Mouse (Mus musculus): ENCODE data around the gene Dll3.

Dll3 gene

GRCm38 (mm10) chr7:28301616-28302433 is at the start of gene Dll3:
Dll3 (minus strand) TSS chr7:28302238.
- peak; percentile 32 to 41 for DNase-seq (ENCODE audit: low spot score in 2 of 2)

DNA sequence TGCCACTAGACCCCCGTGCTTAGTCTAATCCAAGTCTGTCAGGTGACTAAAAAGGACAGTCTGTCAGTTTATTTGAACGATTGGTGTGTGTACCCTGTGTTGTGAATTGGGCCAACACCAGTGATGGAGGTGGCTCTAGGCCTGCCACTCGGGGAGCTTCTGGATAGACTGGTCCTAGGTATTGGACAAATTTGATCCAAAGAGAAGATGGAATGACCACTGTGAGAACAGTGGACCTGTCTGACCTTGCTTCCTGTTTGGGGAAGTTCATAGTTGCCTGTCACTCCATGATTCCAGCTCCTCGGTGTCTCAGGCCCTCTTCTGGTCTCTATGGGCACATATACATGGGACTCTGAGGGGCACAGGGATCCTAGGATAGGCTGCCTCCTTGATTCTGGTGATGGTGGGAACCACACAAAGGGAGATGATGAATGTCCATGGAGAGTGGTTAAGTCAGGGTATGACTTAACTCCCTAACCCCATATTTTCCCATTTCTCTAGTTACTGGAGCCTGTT is 49.7 kb upstream of the Dll3 start:
- DNase-seq (ENCODE audit: low spot score in 2 of 2): no peak

DNA sequence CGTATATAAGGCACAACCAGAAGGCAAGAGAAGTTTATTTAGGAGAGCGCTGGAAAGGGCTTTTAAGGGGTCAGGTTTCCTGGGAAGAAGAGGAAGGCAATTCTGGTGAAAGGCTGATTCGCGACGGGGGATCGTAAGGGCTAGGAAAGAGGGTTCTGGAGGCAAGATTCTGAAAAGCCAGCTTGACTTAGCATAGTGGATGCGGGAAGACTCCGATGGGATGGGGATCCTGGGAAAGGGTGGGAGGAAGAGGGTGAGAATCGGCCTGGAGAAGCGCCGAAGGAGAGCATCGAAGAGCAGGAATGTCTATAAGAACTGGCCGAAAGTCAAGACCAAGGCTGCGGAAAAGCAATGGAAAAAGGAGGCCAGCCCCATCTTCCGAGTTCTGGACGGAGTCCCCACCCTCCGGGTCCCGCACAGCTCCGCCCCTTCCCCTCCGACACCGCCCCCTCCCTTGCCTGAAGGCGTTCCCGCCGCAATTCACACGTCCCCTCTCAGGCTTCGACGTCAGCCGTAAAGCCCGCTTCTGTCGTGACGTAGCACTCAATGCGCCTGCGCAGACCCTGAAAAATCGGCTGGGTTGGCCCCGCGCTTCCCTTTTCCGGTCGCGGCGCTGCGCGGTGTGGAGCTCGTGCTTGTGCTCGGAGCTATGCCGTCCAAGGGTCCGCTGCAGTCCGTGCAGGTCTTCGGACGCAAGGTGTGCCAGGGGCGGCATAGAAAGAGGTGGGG is 48.3 kb upstream of the Dll3 start, which contains the start of gene Rps16:
Gene Rps16 (plus strand): TSS at position 498 of the 729 bp plus-strand sequence.
- peak; percentile 97 to 98 for DNase-seq (ENCODE audit: low spot score in 2 of 2)

- DNase-seq (ENCODE audit: low spot score in 2 of 2): no peak
These were observed 46.6 kb upstream of the Dll3 start for GRCm38 (mm10) chr7:28348601-28349000.

DNA sequence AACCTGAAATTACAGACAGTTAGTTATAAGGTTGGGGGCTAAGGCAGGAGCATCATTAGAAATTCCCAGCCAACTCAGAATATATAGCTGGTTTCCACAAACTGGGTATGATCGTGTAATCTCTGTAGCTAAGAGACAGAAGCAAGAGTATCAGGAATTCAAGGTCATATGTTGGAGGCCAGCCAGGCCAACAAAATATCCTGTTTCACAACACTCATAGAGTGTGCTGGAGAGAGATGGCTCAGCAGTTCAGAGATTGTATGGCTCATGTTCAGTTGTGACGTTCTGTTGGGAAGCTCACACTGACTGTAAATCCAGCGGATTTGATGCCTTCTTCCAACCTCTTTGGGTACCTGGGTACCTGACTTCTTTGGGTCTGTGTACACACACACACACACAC is 45.7 kb upstream of the Dll3 start:
- DNase-seq (ENCODE audit: low spot score in 2 of 2): no peak

GRCm38 (mm10) chr7:28344637-28345036 is 42.6 kb upstream of the Dll3 start:
- DNase-seq (ENCODE audit: low spot score in 2 of 2): peak; percentile 62 to 76

DNA sequence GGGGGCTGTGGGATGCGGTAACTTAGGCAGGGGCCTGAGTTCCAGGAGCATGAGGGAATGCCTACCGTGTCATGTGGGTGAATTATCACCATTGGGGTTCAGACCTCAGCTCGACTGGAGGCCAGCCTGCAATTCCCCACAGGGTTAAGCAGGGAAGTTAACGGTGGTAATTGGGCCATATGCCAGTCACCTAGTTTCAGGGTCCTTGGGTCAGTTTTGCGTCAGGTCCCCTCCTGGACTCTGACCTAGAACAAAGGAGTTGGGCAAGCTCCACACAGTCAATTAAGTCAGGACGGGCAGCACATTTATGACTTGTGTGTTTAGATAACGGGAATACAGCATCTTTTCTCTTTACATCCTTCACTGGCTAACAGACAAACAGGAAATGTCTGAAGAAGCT is 39.3 kb upstream of the Dll3 start:
- no peak for DNase-seq (ENCODE audit: low spot score in 2 of 2)

GRCm38 (mm10) chr7:28339213-28339917 is 37.3 kb upstream of the Dll3 start:
- DNase-seq (ENCODE audit: low spot score in 2 of 2): peak; percentile 64 to 72

DNA sequence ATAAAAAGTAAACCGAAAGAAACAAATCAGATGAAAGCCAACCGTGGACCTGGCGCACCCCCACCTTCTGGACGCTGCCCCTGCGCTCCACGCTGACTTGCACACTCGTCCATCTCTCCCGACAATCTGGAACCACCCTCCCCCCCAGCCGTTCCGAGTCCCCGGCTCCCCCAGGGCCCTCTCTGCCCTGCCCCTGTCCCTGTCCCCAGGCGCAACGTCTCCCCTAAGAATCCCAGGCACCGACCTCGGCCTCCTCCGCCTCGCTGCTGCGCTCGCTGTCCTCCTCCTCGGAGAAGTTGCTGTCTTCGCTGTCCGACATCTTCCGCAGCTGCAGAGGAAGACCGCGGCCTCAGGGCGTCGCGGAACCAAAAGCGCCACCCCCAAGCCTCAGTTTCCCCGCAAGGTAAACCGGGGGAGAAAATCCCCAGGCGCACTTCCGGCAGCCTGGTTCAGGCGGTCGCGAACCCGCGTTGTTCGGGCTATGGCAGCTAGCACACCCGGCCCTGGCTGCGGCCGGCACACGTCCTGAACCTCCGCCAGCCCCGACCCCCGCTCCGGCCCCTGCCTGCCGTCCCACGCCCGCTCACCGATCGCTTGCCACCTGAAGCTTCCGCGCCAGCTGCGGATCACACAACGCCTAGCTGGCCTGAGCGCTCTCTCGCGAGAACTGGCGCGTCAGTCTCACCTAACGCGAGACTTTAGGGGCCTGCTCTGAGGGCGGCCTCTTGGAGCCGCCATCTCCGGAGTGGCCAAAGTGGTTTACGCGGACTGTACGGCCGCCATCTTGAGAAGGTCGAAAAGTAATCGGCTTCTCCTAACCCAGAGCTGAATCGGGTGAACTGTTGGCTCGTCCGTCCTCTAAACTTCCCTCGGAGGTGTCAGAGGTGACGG is 36.3 kb upstream of the Dll3 start, which contains the start of gene Supt5:
Gene Supt5 (minus strand): TSS at position 639 of the 891 bp plus-strand sequence.
- peak; percentile 94 to 97 for DNase-seq (ENCODE audit: low spot score in 2 of 2)

- DNase-seq (ENCODE audit: low spot score in 2 of 2): no peak
These were observed 33.4 kb upstream of the Dll3 start for GRCm38 (mm10) chr7:28335471-28335870.

DNA sequence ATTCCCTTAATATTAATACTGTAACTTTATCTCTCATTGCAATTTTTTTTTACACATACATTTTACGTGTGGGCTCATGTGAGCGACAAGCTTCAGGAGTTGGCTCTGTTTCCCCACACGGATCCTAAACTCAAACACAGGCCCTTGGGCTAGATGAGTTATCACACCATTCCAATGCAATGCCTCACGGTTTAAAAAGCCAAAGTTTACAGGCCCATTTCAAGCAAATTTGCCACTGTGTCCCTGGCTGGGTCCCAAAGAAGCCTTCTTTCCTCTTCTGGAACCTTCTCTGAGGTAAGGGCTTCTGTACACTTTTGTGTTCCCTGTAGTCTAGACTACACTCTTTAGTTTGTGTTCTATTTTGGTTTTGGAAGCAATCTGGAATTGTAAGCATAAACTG is 32.5 kb upstream of the Dll3 start:
- DNase-seq (ENCODE audit: low spot score in 2 of 2): no peak

GRCm38 (mm10) chr7:28328260-28328659 is 26.2 kb upstream of the Dll3 start:
- DNase-seq (ENCODE audit: low spot score in 2 of 2): no peak

DNA sequence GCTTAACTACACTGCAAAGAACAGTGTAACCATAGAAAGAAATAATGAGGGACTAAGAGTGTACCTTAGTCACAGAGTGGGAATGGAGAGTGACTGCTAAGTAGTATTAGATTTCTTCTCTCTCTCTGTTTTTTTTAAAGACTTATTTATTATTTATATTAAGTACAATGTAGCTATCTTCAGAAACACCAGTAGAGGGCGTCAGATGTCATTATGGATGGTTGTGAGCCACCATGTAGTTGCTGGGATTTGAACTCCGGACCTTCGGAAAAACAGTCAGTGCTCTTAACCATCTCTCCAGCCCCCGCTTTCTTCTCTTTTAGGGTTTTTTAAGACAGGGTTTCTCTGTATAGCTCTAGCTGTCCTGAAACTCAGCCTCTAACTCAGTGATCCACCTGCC is 24.4 kb upstream of the Dll3 start:
- no peak for DNase-seq (ENCODE audit: low spot score in 2 of 2)

- DNase-seq (ENCODE audit: low spot score in 2 of 2): no peak
These were observed 23.3 kb upstream of the Dll3 start for GRCm38 (mm10) chr7:28325293-28325692.

DNA sequence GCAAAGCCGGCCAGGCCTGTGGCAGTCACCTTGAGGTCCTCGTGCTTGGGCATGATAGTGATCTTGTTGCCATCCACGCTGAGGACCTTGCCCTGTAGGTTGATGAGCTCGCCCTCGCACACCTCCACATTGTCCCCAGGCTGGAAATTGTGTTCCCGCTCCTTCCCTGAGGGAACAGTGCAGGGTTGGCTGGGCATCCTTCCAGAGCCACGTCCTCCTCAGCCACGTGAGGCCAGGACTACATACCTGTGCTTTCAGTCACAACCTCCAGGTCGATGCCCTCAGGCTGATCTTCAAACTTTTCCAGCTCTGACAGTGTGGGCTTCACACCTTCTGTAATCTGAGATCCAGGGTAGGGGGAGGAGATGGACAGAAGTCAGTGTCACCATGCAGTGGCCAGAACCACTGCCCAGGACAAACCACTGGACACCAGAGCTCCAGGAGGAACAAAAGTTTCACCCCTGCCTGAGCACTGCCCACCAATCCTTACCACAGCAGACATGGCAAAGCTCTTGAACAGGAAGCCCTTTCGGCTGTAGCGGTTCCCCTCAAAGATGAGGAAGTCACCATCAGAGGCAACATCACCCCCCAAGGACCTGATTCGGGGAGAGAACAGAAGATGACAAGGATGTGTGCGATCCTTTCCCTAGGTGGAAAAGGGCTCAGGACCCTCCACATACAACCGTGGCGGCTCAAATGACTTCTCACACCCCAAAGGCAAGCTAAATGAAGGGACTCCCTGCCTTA is 20.1 kb upstream of the Dll3 start:
- DNase-seq (ENCODE audit: low spot score in 2 of 2): no peak

DNA sequence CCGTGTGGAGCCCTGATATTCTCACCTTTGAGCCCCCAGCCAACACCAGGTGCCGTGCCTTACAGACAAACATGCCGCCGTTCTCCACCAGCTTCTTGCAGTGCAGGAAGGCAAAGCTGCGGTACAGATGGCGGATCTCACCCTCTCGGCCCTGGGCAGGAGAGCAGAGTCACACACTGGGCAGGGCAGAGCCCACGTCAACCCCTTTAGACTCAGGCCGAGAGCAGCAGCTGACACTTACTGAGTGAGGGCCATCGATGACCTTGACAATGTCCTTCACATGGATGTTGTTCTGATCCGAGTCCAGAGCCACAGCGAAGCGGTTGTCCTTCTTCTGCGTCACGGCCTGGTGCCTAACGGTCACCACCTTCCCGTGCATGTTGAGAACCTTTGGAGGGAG is 16.7 kb upstream of the Dll3 start:
- DNase-seq (ENCODE audit: low spot score in 2 of 2): no peak

GRCm38 (mm10) chr7:28318036-28318435 is 16.0 kb upstream of the Dll3 start:
- DNase-seq (ENCODE audit: low spot score in 2 of 2): no peak

DNA sequence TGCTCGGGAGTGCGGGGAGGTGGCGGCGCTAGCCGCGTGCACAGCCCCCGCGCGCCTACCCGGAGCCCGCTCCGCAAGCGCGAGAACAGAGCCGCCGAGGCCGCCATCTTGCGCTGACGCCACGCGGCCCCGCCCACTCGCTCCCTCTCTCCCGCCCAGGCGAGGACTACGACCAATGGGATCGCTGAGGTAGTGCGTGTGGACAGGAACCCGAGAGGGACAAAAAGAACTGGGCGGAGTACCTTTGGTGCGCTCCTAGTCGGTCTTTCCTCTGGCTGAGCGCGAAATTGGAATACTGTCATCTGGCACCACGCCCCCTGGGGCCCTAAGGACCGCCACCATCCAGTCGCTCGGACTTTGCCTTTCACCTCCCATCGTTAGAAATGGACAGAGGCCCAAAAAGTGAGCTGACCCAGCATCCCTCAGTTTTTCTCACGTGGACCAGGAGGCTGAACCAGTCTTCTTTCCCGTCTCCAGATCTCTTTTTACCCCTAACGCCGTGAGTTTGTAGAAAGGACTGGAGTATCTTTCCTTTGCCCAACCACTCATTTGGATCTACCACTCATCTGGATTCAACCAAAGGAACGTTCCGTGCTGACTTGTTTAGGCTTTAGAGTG is 10.0 kb upstream of the Dll3 start, which contains the start of gene Timm50:
Gene Timm50 (minus strand): TSS at position 147 of the 618 bp plus-strand sequence.
- DNase-seq (ENCODE audit: low spot score in 2 of 2): peak; percentile 89 to 92

- DNase-seq (ENCODE audit: low spot score in 2 of 2): no peak
These were observed 9.3 kb upstream of the Dll3 start for GRCm38 (mm10) chr7:28311151-28311925.

Measured in natural killer cell, adult 2 months (primary cell).